Mouse (Mus musculus) spleen, postnatal 14 days (tissue): ENCODE measurements around the gene Sfi1.
"Not testable (repeated sequence)": the region's sequence is repeated elsewhere in the genome, so short reads cannot be mapped to it uniquely, and the experiment has no call there.

ENCODE experiments used
- DNase-seq, 2 experiments: peaks; one replicate each; pipeline ENCODE4 v3.0.0; 2021 to 2022; ENCODE audit warnings: low spot score in 2 of 2

Sfi1 gene

GRCm38 (mm10) chr11:3193363-3193762 lies at the start of gene Sfi1:
Gene Sfi1 (minus strand): TSS chr11:3193463.
- DNase-seq, result no peak

- no peak for DNase-seq
Observed at GRCm38 (mm10) chr11:3242395-3242794, 49.1 kb upstream of the Sfi1 start.

- DNase-seq, result no peak
Observed at GRCm38 (mm10) chr11:3235277-3235676, 42.0 kb upstream of the Sfi1 start.

- no peak for DNase-seq
Observed at GRCm38 (mm10) chr11:3233704-3234103, 40.4 kb upstream of the Sfi1 start.

GRCm38 (mm10) chr11:3232248-3232647 lies 39.0 kb upstream of the Sfi1 start:
- no peak for DNase-seq

GRCm38 (mm10) chr11:3227113-3227512 lies 33.9 kb upstream of the Sfi1 start:
- DNase-seq, result no peak

- DNase-seq, result no peak
Observed at GRCm38 (mm10) chr11:3223105-3223504, 29.8 kb upstream of the Sfi1 start.

- DNase-seq, result no peak
Observed at GRCm38 (mm10) chr11:3212526-3212925, 19.3 kb upstream of the Sfi1 start.

- DNase-seq, result no peak
Observed at GRCm38 (mm10) chr11:3206783-3207182, 13.5 kb upstream of the Sfi1 start.

- no peak for DNase-seq
Observed at GRCm38 (mm10) chr11:3205207-3205606, 11.9 kb upstream of the Sfi1 start.

GRCm38 (mm10) chr11:3203771-3204170 lies 10.5 kb upstream of the Sfi1 start:
- no peak for DNase-seq

GRCm38 (mm10) chr11:3202781-3203441 lies 9.6 kb upstream of the Sfi1 start:
- peak; percentile 34 to 55 for DNase-seq

GRCm38 (mm10) chr11:3202231-3202701 lies 9.0 kb upstream of the Sfi1 start, which contains the start of gene Eif4enif1:
Gene Eif4enif1 (plus strand): TSS chr11:3202392.
- DNase-seq, result peak; percentile 75 to 83

GRCm38 (mm10) chr11:3201326-3202230 lies 8.3 kb upstream of the Sfi1 start:
- no peak for DNase-seq

- DNase-seq, result not testable (repeated sequence)
Observed at GRCm38 (mm10) chr11:3200636-3201035, 7.4 kb upstream of the Sfi1 start.

- DNase-seq, result peak in 1 of 2 experiments; percentile 24
Observed at GRCm38 (mm10) chr11:3182707-3183106, 10.6 kb downstream of the Sfi1 start.

GRCm38 (mm10) chr11:3181971-3182370 lies 11.3 kb downstream of the Sfi1 start:
- not testable (repeated sequence) for DNase-seq

- peak; percentile 73 to 77 for DNase-seq
Observed at GRCm38 (mm10) chr11:3181250-3181649, 12.0 kb downstream of the Sfi1 start.

- DNase-seq, result not testable (repeated sequence)
Observed at GRCm38 (mm10) chr11:3180510-3181160, 12.6 kb downstream of the Sfi1 start.

- DNase-seq, result peak; percentile 39 to 56
Observed at GRCm38 (mm10) chr11:3179726-3180092, 13.6 kb downstream of the Sfi1 start.

- peak; percentile 57 to 65 for DNase-seq
Observed at GRCm38 (mm10) chr11:3178968-3179725, 14.1 kb downstream of the Sfi1 start.
